Mouse (Mus musculus): ENCODE measurements at regions not wholly inside any gene's neighbourhood (a gene's known extent, or its start where the extent isn't known, plus 50 kb on each side); places are given as distances from the start of the nearest gene placed in this dataset.

DNA sequence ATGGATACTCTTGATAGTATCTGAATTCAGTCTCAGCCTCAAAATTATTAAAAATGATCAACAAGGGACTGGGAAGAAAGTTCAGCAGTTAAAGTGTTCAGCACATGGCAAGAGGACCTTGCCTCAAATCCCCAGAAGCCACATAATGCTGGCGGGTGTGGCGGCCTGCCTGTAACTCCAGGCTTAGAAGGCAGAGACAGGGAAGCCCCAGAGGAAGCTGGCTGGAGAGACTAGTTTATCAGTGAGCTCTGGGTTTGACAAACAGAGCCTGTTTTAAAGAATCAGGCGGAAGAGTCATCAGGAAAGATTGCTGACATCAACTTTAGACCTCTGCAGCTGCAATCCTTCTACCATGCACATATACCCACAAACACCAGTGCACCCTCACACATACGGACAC is 52.1 kb upstream of the Fyn start:
- DNase-seq (ENCODE audit: low read depth in 1 of 2, low spot score in 2 of 2): no peak

DNA sequence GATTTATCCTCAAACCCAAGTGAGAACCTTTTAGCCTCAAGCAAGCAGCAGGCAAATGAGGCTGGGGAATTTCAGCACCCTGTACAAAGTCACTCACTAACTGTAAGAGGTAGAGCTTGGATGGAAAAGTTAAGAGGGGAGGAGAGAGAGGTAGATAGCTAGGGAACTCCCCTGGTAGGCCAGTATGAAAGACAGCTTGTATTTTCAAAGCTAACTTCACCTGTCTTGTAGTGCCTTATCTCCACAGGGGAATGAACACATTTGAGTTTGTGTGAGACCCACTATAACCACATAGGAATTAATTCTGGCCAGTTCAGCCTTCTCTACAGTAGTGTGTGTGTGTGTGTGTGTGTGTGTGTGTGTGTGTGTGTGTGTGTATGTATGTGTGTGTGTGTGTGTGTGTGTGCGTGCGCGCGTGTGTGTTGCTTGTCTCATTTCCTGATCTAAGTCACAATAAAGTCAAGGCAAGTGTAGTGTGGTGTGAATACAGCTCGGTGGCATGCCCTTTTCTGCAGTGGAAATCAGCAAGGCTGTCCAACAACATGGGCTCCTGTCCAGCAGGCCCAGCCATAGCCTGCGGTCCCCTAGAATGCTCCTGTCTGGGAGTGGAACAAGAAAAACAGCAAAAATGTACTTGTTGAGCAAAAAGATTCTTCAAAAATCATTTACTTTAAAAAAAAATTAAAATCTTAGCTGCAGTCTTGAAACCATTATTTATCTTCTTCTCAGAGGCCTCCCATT is 53.1 kb upstream of the Fyn start:
- no peak for DNase-seq (ENCODE audit: low read depth in 1 of 2, low spot score in 2 of 2)

DNA sequence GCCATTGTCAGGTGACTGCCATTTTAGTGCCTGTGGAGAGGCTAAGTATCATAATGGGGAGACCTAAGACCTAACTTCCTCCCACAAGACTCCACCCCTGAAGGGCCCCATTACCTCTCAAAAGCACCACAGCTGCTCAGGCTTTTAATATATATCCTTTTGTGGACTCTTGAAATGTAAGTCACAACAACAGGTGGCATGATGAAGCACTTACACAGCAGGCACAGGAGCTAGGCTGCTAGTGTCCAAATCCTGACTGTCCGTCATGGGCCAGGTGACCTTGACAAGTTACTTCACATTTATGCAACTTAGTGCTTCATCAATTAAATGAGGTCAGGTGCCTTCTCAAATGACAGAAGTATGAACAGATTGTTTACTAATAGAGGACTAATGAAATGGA is 57.2 kb upstream of the Fyn start:
- no peak for DNase-seq (ENCODE audit: low read depth in 1 of 2, low spot score in 2 of 2)

DNA sequence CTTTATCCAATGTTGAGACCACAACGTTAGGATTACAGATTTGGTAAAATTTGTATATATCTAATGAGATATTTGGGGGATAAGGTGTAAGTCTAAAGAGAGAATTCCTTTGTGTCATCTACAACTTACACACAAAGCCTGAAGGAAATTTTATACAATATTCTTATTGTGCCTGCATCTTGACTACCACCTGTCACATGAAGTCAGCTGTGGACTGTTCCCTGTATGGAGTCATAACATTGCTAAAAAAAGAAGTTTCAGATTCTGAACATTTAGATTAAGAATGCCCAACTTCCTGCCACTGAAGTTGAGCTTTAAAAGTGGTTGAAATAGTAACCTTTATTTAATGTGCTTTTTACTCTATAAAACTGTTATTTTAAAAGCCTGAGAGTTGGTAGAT is 60.1 kb upstream of the Fyn start:
- no peak for DNase-seq (ENCODE audit: low read depth in 1 of 2, low spot score in 2 of 2)

GRCm38 (mm10) chr10:39292703-39293496 is 75.8 kb upstream of the Fyn start:
- no peak for DNase-seq (ENCODE audit: low read depth in 1 of 2, low spot score in 2 of 2)

- DNase-seq (ENCODE audit: low read depth in 1 of 2, low spot score in 2 of 2): no peak
Observed at GRCm38 (mm10) chr10:39291747-39292198, 76.9 kb upstream of the Fyn start.

- no peak for DNase-seq (ENCODE audit: low read depth in 1 of 2, low spot score in 2 of 2)
Observed at GRCm38 (mm10) chr10:39291134-39291746, 77.4 kb upstream of the Fyn start.

DNA sequence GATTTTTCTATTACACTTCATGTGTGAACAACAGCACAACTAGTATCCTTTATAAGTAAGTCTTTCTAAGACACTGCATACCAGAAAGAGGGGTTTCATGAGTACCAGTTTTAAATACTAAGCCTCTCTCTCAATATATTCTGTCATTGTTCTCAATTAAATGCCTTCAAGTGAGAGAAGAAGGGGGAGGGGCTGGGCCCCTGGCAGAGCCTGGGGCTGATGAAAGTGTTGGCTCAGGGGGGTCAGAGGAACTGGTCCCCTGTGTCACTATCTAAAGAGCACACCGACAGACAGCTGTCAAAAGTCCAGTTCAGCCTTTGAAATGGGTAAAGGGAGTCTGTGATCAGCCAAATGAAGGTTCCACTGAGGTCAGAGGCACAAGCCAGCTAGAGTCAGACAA is 78.4 kb upstream of the Fyn start:
- no peak for DNase-seq (ENCODE audit: low read depth in 1 of 2, low spot score in 2 of 2)

GRCm38 (mm10) chr10:39280366-39281000 is 88.2 kb upstream of the Fyn start:
- DNase-seq (ENCODE audit: low read depth in 1 of 2, low spot score in 2 of 2): peak in 1 of 2 experiments; percentile 8

DNA sequence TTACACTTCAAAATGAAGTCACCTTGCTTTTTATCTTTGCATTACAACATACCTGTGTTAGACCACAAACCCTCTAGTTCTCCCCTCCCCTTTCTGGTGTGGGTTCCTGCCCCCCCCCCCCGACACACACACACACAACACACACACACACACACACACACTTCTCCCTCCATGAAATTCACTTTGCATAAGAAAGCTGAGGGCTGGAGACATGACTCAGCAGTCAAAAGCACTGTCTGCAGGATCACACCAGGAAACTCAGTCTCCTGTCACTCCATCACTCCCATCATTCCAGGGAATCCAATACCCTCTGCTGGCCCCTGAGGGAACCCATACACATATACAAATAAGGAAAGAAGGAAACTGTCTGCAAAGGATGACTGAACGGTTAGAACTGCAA is 94.5 kb upstream of the Fyn start:
- no peak for DNase-seq (ENCODE audit: low read depth in 1 of 2, low spot score in 2 of 2)

- no peak for DNase-seq (ENCODE audit: low read depth in 1 of 2, low spot score in 2 of 2)
Observed at GRCm38 (mm10) chr10:39273426-39273825, 95.2 kb upstream of the Fyn start.

- DNase-seq (ENCODE audit: low read depth in 1 of 2, low spot score in 2 of 2): no peak
Observed at GRCm38 (mm10) chr10:39272387-39272949, 96.2 kb upstream of the Fyn start.

- DNase-seq (ENCODE audit: low read depth in 1 of 2, low spot score in 2 of 2): no peak
Observed at GRCm38 (mm10) chr10:39270406-39270805, 98.2 kb upstream of the Fyn start.

- no peak for DNase-seq (ENCODE audit: low read depth in 1 of 2, low spot score in 2 of 2)
Observed at GRCm38 (mm10) chr10:39267236-39267635, 101.4 kb upstream of the Fyn start.

DNA sequence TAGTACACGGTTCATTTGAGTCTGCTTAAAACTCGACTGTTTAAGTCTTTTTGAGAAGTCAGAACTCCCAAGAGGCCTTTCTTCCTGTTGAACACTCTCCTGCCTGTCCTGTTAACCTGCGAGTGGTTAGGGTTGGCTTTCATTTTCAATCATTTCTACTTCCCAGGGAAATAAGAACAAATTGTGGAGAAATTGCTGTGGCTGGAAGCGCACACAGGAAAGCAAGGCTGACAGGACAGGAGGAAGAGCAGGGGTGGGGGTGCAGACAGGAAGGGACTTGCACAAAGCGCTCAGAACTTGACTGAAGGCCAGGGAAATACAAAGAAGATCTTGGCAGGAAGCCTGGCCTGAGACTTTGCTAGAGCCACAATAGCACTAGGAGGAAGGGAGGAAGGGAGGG is 102.2 kb upstream of the Fyn start:
- DNase-seq (ENCODE audit: low read depth in 1 of 2, low spot score in 2 of 2): no peak

- no peak for DNase-seq (ENCODE audit: low read depth in 1 of 2, low spot score in 2 of 2)
Observed at GRCm38 (mm10) chr10:39262466-39262865, 98.9 kb upstream of the Ccn6 start.

DNA sequence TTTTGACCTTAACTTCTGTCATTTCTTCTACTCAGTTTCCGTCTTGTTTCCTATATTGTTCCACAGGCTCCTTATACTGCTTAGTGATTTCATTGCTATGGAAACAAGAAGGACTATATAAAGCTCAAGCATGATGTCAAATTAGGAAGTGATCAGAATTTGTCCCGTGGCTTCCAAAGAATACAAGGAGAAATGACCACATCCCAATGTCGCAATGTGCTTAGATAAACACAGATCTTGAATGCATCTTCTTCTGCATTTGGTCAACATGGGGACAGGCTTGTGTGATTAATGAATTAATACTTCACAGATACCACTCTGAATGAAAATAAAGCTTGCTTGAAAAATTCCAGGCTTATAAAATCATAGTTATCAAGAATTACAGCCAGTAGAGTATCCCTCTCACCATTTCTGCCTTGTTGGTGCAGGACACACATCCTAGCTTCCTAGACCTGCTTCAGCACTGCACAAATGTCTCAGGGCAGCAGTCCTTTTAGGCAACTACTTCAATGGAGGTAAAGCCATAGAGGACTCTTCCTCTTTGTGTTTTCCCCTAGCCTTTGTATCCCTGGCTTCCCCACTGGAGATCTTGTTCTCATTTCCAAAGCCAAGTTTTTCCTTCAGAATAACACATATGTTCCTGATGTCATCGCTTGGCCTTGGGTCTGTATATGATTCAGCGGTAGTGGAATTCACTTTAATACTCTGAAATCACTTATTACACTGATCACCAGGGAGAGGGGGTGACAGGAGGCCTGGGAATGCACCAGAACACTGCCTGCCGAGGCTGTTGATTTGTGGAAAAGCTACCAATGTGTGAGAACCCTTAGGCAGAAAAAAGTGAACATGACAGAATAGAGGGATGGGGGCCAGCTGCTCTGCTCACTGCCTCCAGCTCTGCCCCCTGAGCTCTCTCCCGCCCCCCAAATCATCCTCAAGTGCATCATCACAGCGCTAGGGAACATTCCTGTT is 97.9 kb upstream of the Ccn6 start:
- no peak for DNase-seq (ENCODE audit: low read depth in 1 of 2, low spot score in 2 of 2)

DNA sequence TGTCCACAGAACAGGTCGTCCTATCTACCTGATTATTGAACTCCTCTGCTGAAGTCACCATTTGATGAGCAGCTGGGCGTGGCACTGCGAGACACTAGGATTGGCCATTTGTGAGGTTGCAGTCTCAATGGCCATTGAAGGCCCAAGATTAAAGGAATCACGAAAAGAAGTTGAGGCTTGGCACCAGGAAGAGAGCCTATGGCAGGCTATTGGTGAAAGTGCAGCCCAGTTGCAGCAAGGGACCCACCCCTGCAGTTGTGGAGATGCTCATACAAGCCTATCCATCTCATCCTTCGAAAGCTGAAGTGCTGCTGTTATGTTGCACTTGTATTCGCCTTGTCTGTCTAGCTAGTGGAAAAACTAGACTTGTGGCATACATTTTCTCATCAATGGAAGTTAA is 96.5 kb upstream of the Ccn6 start:
- no peak for DNase-seq (ENCODE audit: low read depth in 1 of 2, low spot score in 2 of 2)

DNA sequence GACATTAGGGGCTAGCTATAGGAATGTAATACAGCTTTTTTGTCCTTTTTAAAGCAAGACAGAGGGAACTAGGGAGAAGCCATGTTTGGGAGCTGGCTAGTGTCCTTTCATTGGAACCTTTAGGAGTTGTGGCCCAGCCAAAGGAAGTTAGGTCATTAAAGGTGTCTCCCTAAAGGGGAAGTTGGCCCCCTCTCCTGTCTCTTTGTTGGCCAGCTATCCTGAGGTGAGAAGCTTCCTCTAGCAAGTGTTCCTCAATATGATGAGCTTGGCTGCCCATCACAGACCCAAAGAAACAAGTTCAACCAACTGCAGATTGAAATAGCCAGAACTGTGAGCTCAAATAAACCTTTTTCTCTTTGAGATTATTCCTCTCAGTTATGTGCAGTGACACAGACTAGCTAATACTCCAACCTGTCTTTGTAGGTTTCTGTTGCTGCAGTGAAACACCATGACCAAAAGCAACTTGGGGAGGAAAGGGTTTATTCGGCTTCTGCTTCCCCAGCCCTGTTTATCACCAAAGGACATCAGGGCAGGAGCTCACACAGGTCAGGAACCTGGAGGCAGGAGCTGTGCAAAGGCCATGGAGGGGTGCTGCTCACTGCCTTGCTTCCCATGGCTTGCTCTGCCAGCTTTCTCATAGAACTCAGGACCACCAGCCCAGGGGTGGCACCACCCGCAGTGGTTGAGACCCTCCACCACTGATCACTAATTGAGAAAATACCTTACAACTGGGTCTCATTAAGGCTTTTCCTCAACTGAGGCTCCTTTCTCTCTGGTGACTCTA is 94.0 kb upstream of the Ccn6 start:
- DNase-seq (ENCODE audit: low read depth in 1 of 2, low spot score in 2 of 2): no peak

All from monocyte, adult 2 months (primary cell).